Mouse (Mus musculus): ENCODE results near the gene B3galnt2. TPM values are rescaled to one million over a fixed set of nuclear protein-coding genes. Genes with fewer than 3 reads are reported as not detected.
"Not testable (repeated sequence)": the region's sequence is repeated elsewhere in the genome, so short reads cannot be mapped to it uniquely, and the experiment has no call there.

B3galnt2 gene
- polyA plus RNA-seq, 1 experiment from 2014 or later: 18.8 TPM

DNA sequence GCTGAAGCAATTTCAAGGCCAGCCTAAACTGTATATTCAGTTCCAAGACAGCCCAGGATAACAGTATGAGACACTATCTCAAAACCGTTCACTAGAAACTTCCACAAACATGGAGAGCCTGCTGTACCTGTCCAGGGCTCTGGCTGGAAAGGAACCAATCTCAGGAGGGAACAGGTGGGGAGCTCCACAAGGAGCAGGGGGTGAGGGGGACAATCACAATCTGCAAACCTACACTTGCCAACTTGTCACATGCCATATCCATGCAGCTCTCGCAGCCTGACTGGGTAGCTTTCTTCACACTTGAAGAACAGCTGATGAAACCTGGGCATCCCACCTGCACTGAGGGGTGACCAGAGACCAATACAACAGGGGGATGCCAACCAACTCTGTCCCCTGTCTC lies 59.7 kb downstream of the B3galnt2 start:
- ATAC-seq (ENCODE audit: low read depth): no peak

DNA sequence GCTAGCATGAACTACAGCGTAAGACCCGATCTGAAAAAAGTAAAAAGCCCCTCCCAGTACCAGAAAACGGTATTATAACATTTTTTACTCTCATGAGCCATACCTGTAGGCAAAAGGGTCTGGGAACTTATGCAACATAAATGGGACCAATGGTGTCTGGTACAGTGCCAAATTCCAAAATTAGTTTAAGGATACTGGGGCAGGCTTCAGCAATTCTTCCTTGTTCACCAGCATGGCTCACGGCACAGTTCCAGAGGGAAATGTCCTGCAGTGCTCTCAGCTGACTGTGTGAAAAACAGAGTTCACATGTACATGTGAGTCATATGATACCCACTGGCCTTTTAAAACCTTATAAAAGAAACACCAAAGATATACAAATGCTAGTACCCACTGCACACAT lies 60.3 kb downstream of the B3galnt2 start:
- Histone ChIP-seq H3K9me3 (no peaks in the 10 kb centered on the region), H3K27ac (replicated peaks) (no peak overlapping the region), H3K4me1 (replicated peaks) (no peaks in the 10 kb centered on the region), H3K36me3 (peaks cover 82% of the 10 kb centered on the region), H3K9ac (no peak overlapping the region), H3K27me3 (no peaks in the 10 kb centered on the region), H3K4me3 (no peak overlapping the region), H3K4me2 (no peak overlapping the region)
- WGBS: 92% methylated on average over 4 of the region's 4 CpGs
- ATAC-seq (ENCODE audit: low read depth): no peak

More for the DNA sequence above, 59.7 kb downstream of the B3galnt2 start:
- Histone ChIP-seq H3K27ac (replicated peaks) (no peak overlapping the region), H3K4me1 (replicated peaks) (no peaks in the 10 kb centered on the region), H3K4me3 (no peak overlapping the region), H3K4me2 (no peak overlapping the region), H3K9ac (no peak overlapping the region), H3K9me3 (no peaks in the 10 kb centered on the region), H3K36me3 (peaks cover 82% of the 10 kb centered on the region), H3K27me3 (no peaks in the 10 kb centered on the region)
- WGBS: 93% methylated on average over 2 of the region's 2 CpGs

- no peaks in the 10 kb centered on the region for H3K4me1 ChIP-seq (replicated peaks)
- H3K9me3 ChIP-seq: no peaks in the 10 kb centered on the region
- no peak overlapping the region for H3K4me3 ChIP-seq
- H3K4me2 ChIP-seq: no peak overlapping the region
- peaks cover 77% of the 10 kb centered on the region for H3K36me3 ChIP-seq
- no peak for ATAC-seq (ENCODE audit: low read depth)
- 94% methylated on average over 6 of the region's 6 CpGs for WGBS
- no peak overlapping the region for H3K27ac ChIP-seq (replicated peaks)
- H3K9ac ChIP-seq: no peak overlapping the region
- no peaks in the 10 kb centered on the region for H3K27me3 ChIP-seq
These were observed 61.3 kb downstream of the B3galnt2 start for GRCm38 (mm10) chr13:14015609-14016008.

DNA sequence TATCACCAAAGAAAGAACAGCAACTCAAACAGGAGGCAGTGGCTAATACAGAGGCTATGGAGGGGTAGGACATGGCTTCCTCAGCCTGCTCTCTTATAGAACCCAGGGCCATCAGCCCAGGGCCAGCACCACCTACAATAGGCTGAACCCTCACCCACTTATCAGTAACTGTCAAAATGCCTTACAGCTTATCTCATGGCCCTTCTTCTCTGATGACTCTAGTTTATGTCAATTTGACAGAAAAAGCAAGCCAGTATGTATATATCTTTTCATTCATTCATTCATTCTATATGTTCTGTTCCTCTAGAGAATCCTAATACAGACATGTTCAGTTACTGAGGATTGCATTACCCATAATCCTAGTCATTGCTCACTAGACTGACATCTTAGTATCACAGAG lies 64.0 kb downstream of the B3galnt2 start:
- H3K4me3 ChIP-seq: no peak overlapping the region
- H3K9ac ChIP-seq: no peak overlapping the region
- no peaks in the 10 kb centered on the region for H3K9me3 ChIP-seq
- H3K4me1 ChIP-seq (replicated peaks): no peaks in the 10 kb centered on the region
- ATAC-seq (ENCODE audit: low read depth): no peak
- no peak overlapping the region for H3K27ac ChIP-seq (replicated peaks)
- H3K27me3 ChIP-seq: no peaks in the 10 kb centered on the region
- peaks cover 57% of the 10 kb centered on the region for H3K36me3 ChIP-seq
- no peak overlapping the region for H3K4me2 ChIP-seq

GRCm38 (mm10) chr13:14018852-14019251 lies 64.6 kb downstream of the B3galnt2 start:
- 97% methylated on average over 3 of the region's 3 CpGs for WGBS

GRCm38 (mm10) chr13:14021417-14021816 lies 67.1 kb downstream of the B3galnt2 start:
- peaks cover 44% of the 10 kb centered on the region for H3K36me3 ChIP-seq
- H3K4me1 ChIP-seq (replicated peaks); H3K27ac ChIP-seq (replicated peaks); H3K9ac ChIP-seq; H3K4me3 ChIP-seq; H3K4me2 ChIP-seq; H3K27me3 ChIP-seq; ATAC-seq (ENCODE audit: low read depth); H3K9me3 ChIP-seq: not testable (repeated sequence)
- 81% methylated on average over 11 of the region's 12 CpGs for WGBS

More at GRCm38 (mm10) chr13:14018852-14019251, 64.6 kb downstream of the B3galnt2 start:
- Histone ChIP-seq H3K9ac (no peak overlapping the region), H3K36me3 (peaks cover 53% of the 10 kb centered on the region), H3K4me3 (no peak overlapping the region), H3K4me1 (replicated peaks) (no peaks in the 10 kb centered on the region), H3K27ac (replicated peaks) (no peak overlapping the region), H3K27me3 (no peaks in the 10 kb centered on the region), H3K9me3 (no peaks in the 10 kb centered on the region), H3K4me2 (no peak overlapping the region)
- no peak for ATAC-seq (ENCODE audit: low read depth)

- Histone ChIP-seq H3K9me3 (no peaks in the 10 kb centered on the region), H3K4me1 (replicated peaks) (no peaks in the 10 kb centered on the region), H3K27me3 (no peaks in the 10 kb centered on the region), H3K4me3 (no peak overlapping the region), H3K9ac (no peak overlapping the region), H3K36me3 (peaks cover 35% of the 10 kb centered on the region), H3K27ac (replicated peaks) (no peak overlapping the region), H3K4me2 (no peak overlapping the region)
- whole genome bisulfite sequencing: 91% methylated on average over 6 of the region's 6 CpGs
- ATAC-seq (ENCODE audit: low read depth): no peak
These were observed 71.3 kb downstream of the B3galnt2 start for GRCm38 (mm10) chr13:14025554-14025953.

- Histone ChIP-seq H3K27me3 (no peaks in the 10 kb centered on the region), H3K27ac (replicated peaks) (no peak overlapping the region)
- WGBS: 92% methylated on average over 6 of the region's 6 CpGs
These were observed 72.0 kb downstream of the B3galnt2 start for GRCm38 (mm10) chr13:14026154-14026820.

DNA sequence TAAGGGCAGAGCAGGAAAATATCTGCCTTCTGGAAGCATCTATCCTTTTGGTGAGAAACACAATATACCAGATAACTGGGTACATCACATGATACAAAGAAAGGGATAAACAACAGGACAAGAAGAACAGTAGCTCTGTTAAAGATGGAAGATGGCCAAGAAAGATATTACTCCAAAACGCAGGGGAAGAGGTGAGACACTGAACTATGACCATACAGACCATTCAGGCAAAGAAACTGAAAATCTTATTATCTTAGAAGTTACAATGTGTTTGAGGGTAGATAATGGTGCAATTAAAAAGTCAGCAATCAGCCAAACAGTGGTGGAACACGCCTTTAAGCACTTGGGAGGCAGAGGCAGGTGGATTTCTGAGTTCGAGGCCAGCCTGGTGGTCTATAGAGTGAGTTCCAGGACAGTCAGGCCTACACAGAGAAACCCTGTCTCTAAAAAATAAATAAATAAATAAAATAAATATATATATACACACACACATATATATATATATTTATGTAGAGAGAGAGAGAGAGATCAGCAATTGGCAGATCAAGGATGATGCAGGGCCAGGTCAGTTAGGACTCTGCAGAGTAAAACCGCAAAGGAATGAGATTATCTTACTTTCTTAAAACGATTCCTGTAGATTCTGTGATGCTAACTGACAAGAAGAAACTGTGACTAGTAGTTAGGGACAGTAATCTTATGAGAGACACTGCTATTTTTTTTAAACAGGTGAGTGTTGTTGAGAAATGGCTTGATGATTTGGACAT lies 79.2 kb downstream of the B3galnt2 start:
- Histone ChIP-seq H3K4me2 (no peak overlapping the region), H3K9ac (no peak overlapping the region), H3K27ac (replicated peaks) (no peak overlapping the region), H3K27me3 (no peaks in the 10 kb centered on the region), H3K36me3 (peaks cover 8% of the 10 kb centered on the region), H3K4me3 (no peak overlapping the region), H3K9me3 (no peaks in the 10 kb centered on the region), H3K4me1 (replicated peaks) (peaks cover 16% of the 10 kb centered on the region)
- ATAC-seq (ENCODE audit: low read depth): no peak
- WGBS: 93% methylated on average over 5 of the region's 5 CpGs

More at GRCm38 (mm10) chr13:14026154-14026820, 72.0 kb downstream of the B3galnt2 start:
- Histone ChIP-seq H3K4me3 (no peak overlapping the region), H3K9me3 (no peaks in the 10 kb centered on the region), H3K9ac (no peak overlapping the region), H3K4me1 (replicated peaks) (no peaks in the 10 kb centered on the region), H3K4me2 (no peak overlapping the region), H3K36me3 (peaks cover 35% of the 10 kb centered on the region)
- ATAC-seq (ENCODE audit: low read depth): no peak

DNA sequence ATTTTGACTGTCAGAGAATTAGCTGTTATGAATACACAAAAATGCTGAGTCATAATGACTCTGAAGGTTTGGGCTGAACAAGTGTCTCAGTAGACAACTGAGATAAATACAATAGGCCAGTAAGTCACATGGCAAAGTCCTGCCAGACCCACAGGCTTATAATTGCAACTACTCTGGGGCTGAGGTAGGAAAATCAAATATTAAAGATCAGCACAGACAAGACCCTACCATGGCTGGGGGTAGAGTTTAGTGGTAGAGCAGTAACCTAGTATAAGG lies 79.7 kb downstream of the B3galnt2 start:
- Histone ChIP-seq H3K36me3 (peaks cover 4% of the 10 kb centered on the region), H3K9ac (no peak overlapping the region), H3K4me3 (no peak overlapping the region), H3K4me2 (no peak overlapping the region), H3K9me3 (no peaks in the 10 kb centered on the region), H3K4me1 (replicated peaks) (peaks cover 20% of the 10 kb centered on the region), H3K27me3 (no peaks in the 10 kb centered on the region), H3K27ac (replicated peaks) (no peak overlapping the region)
- no peak for ATAC-seq (ENCODE audit: low read depth)

DNA sequence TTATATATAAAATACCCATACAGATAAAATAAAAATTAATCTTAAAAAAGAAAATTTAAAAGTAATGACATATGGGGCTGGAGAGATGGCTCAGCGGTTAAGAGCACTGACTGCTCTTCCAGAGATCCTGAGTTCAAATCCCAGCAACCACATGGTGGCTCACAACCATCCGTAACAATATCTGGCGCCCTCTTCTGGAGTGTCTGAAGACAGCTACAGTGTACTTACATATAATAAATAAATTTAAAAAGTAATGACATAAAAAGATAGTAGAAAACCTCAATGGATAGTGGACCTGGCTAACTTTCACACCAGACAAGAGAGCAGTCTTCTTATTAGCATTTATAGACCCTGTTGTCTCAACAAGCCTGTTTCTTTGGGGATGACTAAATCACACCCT lies 81.1 kb downstream of the B3galnt2 start:
- not testable (repeated sequence) for H3K4me2 ChIP-seq; H3K36me3 ChIP-seq; H3K27ac ChIP-seq (replicated peaks); H3K4me3 ChIP-seq; ATAC-seq (ENCODE audit: low read depth); H3K27me3 ChIP-seq; H3K9me3 ChIP-seq; H3K9ac ChIP-seq
- 94% methylated on average over 3 of the region's 3 CpGs for WGBS
- peaks cover 24% of the 10 kb centered on the region for H3K4me1 ChIP-seq (replicated peaks)

- 89% methylated on average over 11 of the region's 11 CpGs for WGBS
- peaks cover 30% of the 10 kb centered on the region for H3K4me1 ChIP-seq (replicated peaks)
- H3K27ac ChIP-seq (replicated peaks): no peak overlapping the region
- no peaks in the 10 kb centered on the region for H3K36me3 ChIP-seq
- H3K9me3 ChIP-seq: no peaks in the 10 kb centered on the region
- H3K9ac ChIP-seq: no peak overlapping the region
- H3K4me2 ChIP-seq: no peak overlapping the region
- ATAC-seq (ENCODE audit: low read depth): no peak
- no peaks in the 10 kb centered on the region for H3K27me3 ChIP-seq
- H3K4me3 ChIP-seq: no peak overlapping the region
These were observed 81.8 kb downstream of the B3galnt2 start for GRCm38 (mm10) chr13:14035875-14036630.

Measured in neural tube, embryonic 13.5 days (tissue).